Comparison of ENCODE assay signal across 13 mouse cellular contexts in the genomic region with DNA sequence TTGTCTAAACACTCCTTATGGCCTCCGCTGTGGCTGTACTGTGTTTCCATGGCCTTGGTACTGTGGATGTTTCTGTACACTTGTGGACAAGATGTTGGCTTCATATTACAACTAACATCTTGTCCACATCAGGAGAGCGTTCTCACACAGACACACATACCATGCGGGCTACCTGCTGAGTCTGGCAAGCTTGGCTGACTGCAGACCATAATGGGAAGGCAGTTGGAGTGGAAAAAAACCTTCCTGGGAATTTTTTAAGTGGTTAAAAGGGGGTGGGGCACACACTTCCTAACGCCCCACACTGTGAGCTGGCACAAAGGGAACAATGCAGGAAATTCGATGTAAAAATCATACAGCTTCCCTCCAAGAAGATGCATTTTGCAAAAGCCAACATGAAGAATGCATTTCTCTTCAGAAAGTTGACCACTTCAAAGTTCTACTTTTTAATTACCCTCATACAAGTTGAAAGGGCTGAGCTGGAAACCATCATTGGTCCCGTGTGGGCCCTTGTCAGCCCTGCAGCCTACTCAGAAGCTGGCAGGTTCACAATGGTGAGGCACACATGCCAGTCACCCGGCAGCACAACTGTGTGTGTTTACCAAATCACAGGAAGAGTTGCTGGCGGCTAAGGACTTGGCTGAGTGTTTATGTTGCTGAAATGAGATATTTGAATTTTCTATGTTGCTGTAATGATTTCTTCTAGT.
A peak's percentile ranks its signal among the peaks of the same experiment; 100 is the strongest.
DNase-seq lines count a peak whose midpoint lies in the region; TF ChIP-seq lines count a peak whose summit lies in the region.
"Had no signal": no experiment of that assay in that cellular context is flagged by ENCODE, and none has a peak within 500 bp of the region (broad histone marks: within the 10 kb centered on the region; RNA-seq: fewer than 3 reads in every experiment).

No protein-coding gene starts in this region.

- peaks cover 7% of the 10 kb centered on the region for H3K4me1 ChIP-seq in cerebellum, adult 2 months (ENCODE audit: control insufficient read depth, insufficient read depth, low read length)

- H3K4me3 ChIP-seq in cerebellum, adult 2 months (replicated peaks; ENCODE audit: insufficient read depth, low read depth, low read length) = no peak overlapping the region
- H3K4me3 ChIP-seq: heart, embryonic 13.5 days had no signal

- H3K27me3 ChIP-seq in cerebellum, adult 2 months (ENCODE audit: control insufficient read depth, insufficient read depth, low read length) = no peaks in the 10 kb centered on the region

- no peak for TF ChIP-seq POLR2A in cerebellum, adult 2 months (IDR thresholded peaks at IDR 0.05; ENCODE audit: borderline replicate concordance, insufficient read depth, low read length)

- no peak overlapping the region for H3K27ac ChIP-seq in cerebellum, adult 2 months (ENCODE audit: insufficient read depth, low read length)
- H3K27ac ChIP-seq: heart, embryonic 13.5 days had no signal

- no peak for TF ChIP-seq CTCF in cerebellum, adult 2 months (IDR thresholded peaks at IDR 0.05; ENCODE audit: borderline replicate concordance, insufficient read depth, low read depth, low read length)

- peak; percentile 49 to 71 for DNase-seq in cerebellum, postnatal 10 days
- no peak for DNase-seq in cerebellum, adult 9-10 months
- peak; percentile 26 for DNase-seq in embryo, embryonic 9.5 days (ENCODE audit: extremely low spot score)
- DNase-seq in forelimb bud, embryonic 11.5 days (ENCODE audit: low read depth, low spot score) = peak; percentile 77
- peak; percentile 72 for DNase-seq in mesoderm, embryonic 11.5 days (ENCODE audit: low read depth, low spot score)
- no peak for DNase-seq in liver
- DNase-seq in heart, adult 11 months = no peak
- DNase-seq in cerebellum, adult 2 months = no peak
- DNase-seq: adrenal gland, postnatal 10 days; cerebellum, adult 18-20 months; kidney, adult 2 months; lung, postnatal 10 days had no signal

- 60% methylated on average over 8 of the region's 8 CpGs for WGBS in cerebellum, adult 2 months

Comparison
In these comparisons a context has a peak if more than half of its experiments do, and no peak if none do; other contexts are left out.
1. DNase-seq: peak in cerebellum, postnatal 10 days (2 of 2), embryo, embryonic 9.5 days (single experiment), forelimb bud, embryonic 11.5 days (single experiment) and mesoderm, embryonic 11.5 days (single experiment); none in cerebellum, adult 9-10 months (single experiment), liver (single experiment), heart, adult 11 months (single experiment) and cerebellum, adult 2 months (0 of 2).